Mouse (Mus musculus): Measurements from ENCODE around the gene Msto1. TPM values are rescaled to one million over a fixed set of nuclear protein-coding genes. Genes with fewer than 3 reads are reported as not detected.
"Not testable (repeated sequence)": the region's sequence is repeated elsewhere in the genome, so short reads cannot be mapped to it uniquely, and the experiment has no call there.

Gene Msto1
- 68.9 and 70.8 TPM in 2 replicates for polyA plus RNA-seq (2016; fragmentation: Nextera tagmentation; extraction: Ambion mirVana)

DNA sequence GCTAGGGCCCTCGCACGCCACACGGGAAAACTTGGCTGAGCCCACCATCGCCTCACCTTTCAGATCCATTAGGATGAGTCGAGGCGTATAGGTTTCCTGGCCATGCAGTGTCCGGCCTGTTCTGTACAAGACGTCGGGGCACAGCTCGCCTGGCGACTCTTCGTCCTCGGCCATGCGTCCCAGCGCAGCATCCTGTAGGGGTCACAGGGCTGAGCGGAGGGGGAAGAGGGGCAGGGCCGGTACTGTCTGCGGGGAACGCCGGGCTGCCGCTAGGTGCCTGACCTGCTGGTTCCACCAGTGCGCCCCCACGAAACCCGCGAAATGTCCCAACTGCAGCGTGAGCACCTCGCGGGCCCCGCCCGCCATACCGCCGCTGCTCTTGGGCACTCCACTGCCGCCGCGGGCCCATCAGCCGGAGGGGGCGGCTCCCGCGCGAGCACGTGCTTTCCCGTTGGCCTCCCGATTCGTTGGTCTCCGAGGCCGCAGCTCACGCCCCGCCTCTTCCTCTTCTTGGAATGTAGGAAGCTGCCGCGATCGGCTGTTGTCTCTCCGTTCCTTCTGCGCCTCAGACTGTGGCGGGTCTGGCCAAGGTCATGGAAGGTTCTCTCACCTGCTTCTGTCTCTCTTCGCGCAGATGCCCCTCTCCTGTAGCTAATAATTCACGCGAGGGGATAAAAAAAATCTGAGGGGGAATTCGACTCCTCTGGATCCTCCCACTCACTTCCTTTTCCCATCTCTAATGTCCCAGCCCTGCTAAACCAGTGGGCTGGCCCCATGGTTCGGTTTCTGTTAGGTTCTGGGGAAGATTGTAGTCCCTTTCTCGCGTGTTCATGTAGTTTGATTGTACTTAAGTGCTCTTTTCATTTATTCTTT, at the start of gene Msto1:
Msto1 (minus strand) TSS at position 489 of the 873 bp plus-strand sequence.
- H3K9me3 ChIP-seq (replicated peaks): no peaks in the 10 kb centered on the region
- peak; percentile 93 for DNase-seq (ENCODE audit: low spot score)
- H3K27ac ChIP-seq (replicated peaks): peak within 1 kb of the TSS; percentile 84
- H3K27me3 ChIP-seq (ENCODE audit: low read depth, poor library complexity, severe bottlenecking): no peaks in the 10 kb centered on the region
- under 1% methylated on average over 61 of the region's 62 CpGs for WGBS
- peaks cover 20% of the 10 kb centered on the region for H3K4me1 ChIP-seq
- peaks cover 41% of the 10 kb centered on the region for H3K36me3 ChIP-seq
- peak within 1 kb of the TSS; percentile 63 for H3K4me3 ChIP-seq

DNA sequence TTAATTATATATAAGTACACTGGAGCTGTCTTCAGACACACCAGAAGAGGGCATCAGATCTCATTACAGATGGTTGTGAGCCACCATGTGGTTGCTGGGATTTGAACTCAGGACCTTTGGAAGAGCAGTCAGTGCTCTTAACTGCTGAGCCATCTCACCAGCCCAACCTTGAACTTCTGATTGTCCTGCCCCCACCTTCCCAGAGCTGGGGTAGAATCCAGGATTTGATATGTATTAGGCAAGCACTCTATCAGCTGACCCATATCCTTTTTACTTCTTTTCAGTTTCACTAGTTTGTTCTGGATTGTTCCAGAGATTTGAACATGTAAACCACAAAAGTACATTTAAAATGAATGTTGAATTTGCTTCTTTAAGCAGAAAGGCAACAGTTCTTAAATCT, 49.4 kb upstream of the Msto1 start:
- not testable (repeated sequence) for DNase-seq (ENCODE audit: low spot score); H3K27me3 ChIP-seq (ENCODE audit: low read depth, poor library complexity, severe bottlenecking); H3K4me3 ChIP-seq; H3K27ac ChIP-seq (replicated peaks); H3K4me1 ChIP-seq; H3K9me3 ChIP-seq (replicated peaks)
- H3K36me3 ChIP-seq: peaks cover 21% of the 10 kb centered on the region

DNA sequence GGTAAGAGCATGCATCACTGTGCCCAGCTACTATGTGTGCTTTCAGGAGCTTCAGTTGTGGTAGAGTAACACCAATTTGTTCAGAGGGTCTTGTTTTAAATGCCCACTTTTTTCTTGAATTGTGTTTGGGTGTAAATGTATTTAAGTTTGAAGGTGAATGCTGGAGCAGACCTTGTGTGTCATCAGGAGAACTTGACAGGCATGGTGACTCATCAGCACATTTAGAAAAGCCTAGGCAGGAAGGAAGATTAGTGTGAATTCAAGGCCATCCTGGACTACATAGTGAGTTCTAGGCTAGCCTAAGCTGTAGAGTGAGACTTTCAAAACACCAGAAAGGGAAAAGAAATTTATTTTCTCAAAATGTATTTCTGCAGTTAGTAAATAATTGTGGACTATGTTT, 39.9 kb upstream of the Msto1 start:
- Histone ChIP-seq H3K36me3 (no peaks in the 10 kb centered on the region), H3K27ac (replicated peaks) (no peak overlapping the region), H3K9me3 (replicated peaks) (no peaks in the 10 kb centered on the region), H3K4me1 (peaks cover 25% of the 10 kb centered on the region), H3K27me3 (ENCODE audit: low read depth, poor library complexity, severe bottlenecking) (no peaks in the 10 kb centered on the region), H3K4me3 (no peak overlapping the region)
- DNase-seq (ENCODE audit: low spot score): no peak

DNA sequence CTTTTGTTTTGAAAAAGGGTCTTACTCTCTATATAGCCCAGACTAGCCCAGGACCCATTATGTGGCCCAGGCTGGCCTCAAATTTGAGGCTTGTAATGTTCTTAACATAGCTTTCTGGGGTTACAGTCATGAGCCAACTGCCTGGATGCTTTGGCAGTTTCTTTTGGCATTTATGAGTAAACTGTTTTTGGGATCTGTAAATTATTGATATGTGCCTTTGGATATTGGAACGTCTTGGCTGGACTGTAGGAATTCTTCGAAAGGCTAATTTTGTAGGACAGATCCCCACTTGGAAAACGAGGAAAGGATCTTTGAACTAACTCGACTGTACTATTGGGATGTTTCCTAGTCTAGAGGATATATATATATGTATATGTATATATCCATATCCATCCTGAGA, 39.4 kb upstream of the Msto1 start:
- no peaks in the 10 kb centered on the region for H3K36me3 ChIP-seq
- no peaks in the 10 kb centered on the region for H3K27me3 ChIP-seq (ENCODE audit: low read depth, poor library complexity, severe bottlenecking)
- H3K27ac ChIP-seq (replicated peaks): no peak overlapping the region
- DNase-seq (ENCODE audit: low spot score): no peak
- 84% methylated on average over 4 of the region's 4 CpGs for whole genome bisulfite sequencing
- no peak overlapping the region for H3K4me3 ChIP-seq
- peaks cover 30% of the 10 kb centered on the region for H3K4me1 ChIP-seq
- H3K9me3 ChIP-seq (replicated peaks): no peaks in the 10 kb centered on the region

DNA sequence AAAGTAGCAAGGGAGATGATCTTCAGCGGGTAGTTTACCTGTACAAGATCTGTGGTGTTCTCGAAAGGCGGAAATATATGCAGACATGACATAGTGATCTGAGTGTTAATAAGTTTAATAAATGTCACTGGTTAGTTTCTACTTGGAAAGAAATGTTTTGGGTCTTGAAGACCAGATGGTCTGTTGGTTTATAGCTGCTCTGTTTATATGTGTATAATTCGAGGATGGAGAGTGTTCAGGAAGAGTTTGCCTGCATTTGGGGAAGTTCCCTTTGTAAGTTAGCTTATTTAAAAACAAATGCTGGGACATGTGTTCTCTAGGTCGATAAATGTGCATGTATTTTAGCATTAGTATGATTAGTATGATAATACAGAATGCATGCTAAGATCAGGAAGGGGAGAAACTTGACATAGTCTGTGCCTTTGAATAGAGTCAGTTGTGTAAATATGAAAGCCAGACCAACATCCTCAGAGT, 37.6 kb upstream of the Msto1 start:
- H3K36me3 ChIP-seq: no peaks in the 10 kb centered on the region
- 3% methylated on average over 5 of the region's 5 CpGs for WGBS
- H3K27ac ChIP-seq (replicated peaks): peak overlapping the region; percentile 99
- DNase-seq (ENCODE audit: low spot score): no peak
- H3K4me1 ChIP-seq: peaks cover 35% of the 10 kb centered on the region
- H3K27me3 ChIP-seq (ENCODE audit: low read depth, poor library complexity, severe bottlenecking): no peaks in the 10 kb centered on the region
- H3K4me3 ChIP-seq: peak overlapping the region; percentile 74
- no peaks in the 10 kb centered on the region for H3K9me3 ChIP-seq (replicated peaks)

DNA sequence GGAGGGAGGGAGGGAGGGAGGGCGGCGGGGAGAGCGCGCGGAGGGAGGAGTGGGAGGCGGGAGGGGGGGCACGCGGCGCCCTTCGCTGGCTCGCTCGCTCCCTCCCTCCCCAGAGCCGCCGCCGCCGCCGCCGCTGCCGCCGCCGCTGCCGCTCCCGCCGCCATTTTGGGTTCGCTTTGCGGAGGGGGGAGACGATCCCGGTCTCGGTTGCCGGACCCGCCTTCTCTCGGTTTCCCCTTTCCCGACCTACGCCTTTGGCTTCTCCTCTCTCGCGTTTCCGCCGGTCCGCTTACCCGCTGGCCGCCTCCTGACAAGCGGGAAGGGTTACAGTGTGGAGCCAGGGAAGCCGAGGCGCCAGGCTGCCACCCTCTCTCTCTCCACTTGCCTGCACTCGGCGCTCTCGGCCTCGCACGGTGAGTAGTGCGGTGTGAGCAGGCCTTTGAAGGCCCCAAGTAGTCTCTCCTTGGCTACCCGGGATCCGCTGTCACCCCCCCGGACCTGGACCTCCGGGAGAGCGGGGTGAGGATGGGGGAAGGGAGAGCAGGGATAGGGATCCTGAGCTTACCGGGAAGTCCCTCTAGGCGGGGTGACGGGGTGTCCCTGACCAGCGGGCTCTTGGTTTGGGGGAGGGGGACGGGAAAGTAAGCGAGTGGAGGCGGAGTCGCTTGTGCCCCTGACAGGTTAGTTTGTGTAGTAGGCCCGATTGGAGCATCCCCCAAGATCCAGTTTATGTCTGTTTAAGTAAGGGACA, 37.0 kb upstream of the Msto1 start, which contains the start of the genes Ash1l and Dap3:
Ash1l (plus strand) TSS at position 47 of the 751 bp plus-strand sequence.
Dap3 (minus strand) TSS at position 606 of the 751 bp plus-strand sequence.
- Histone ChIP-seq H3K9me3 (replicated peaks) (no peaks in the 10 kb centered on the region), H3K4me1 (peaks cover 35% of the 10 kb centered on the region), H3K36me3 (no peaks in the 10 kb centered on the region), H3K27ac (replicated peaks) (peak within 1 kb of the TSS; percentile 99), H3K4me3 (peak within 1 kb of the TSS; percentile 74), H3K27me3 (ENCODE audit: low read depth, poor library complexity, severe bottlenecking) (no peaks in the 10 kb centered on the region)
- under 1% methylated on average over 40 of the region's 64 CpGs for WGBS
- DNase-seq (ENCODE audit: low spot score): peak; percentile 87

DNA sequence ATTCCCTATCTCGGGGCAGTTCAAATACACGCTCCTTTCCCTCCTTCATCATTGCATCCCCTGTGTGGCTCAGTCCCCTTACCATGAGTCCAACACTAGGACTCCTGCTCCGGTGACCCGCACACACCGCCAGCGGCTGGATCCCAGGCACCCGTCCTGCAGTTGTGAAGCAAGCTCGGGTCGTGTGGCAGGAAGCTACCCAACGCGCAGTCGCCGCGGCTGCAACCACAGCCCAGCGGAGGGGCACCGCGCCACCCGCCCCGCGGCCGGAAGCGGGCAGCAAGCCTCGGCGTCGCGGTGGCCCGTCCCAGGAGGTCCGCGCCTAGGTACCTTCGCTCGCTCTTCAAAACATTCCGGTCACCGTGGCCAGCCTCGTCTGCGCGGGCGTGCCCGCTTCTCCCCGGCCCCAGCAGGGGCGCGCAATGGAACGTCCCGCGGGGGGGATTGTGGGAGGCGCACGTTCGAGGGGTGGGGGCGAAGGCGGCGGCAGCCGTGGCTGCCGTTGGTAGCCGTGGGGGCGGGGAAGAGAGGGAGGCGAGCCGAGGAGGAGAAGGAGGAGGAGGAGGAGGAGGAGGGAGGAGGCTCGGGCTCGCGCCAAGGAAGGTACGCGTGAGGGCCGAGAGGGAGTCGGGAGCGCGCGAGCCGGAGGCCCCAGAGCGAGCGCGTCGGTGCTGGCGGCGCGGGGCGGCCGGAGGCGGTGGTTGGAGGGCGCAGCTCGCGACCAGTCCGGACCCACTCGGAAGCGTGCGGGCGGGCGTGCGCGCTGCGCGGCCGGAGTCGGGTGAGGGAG, 36.2 kb upstream of the Msto1 start:
- Histone ChIP-seq H3K27ac (replicated peaks) (peak overlapping the region; percentile 99), H3K4me1 (peaks cover 35% of the 10 kb centered on the region), H3K4me3 (peak overlapping the region; percentile 74), H3K36me3 (no peaks in the 10 kb centered on the region), H3K9me3 (replicated peaks) (no peaks in the 10 kb centered on the region), H3K27me3 (ENCODE audit: low read depth, poor library complexity, severe bottlenecking) (no peaks in the 10 kb centered on the region)
- DNase-seq (ENCODE audit: low spot score): peak; percentile 95
- WGBS: under 1% methylated on average over 64 of the region's 92 CpGs

DNA sequence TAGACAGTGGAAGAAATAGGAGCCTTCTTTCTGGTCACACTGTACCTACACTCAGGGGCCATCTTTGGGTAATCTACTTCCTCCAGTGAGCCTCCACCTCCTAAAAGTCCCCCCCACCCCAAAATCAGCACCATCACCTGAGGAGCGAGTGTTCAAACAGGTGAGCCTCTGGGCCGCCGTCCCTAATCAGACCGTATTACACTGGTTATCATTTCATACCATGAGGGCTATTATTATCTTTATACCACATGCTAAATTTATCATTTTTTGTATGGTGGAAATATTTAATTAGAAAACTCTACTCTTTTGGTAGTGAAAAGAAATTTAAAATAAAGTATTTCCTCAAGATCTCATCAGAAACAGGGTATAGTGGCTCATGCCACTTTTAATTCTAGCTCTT, 30.3 kb upstream of the Msto1 start:
- 96% methylated on average over 4 of the region's 4 CpGs for WGBS
- H3K27ac ChIP-seq (replicated peaks): no peak overlapping the region
- DNase-seq (ENCODE audit: low spot score): no peak
- H3K4me3 ChIP-seq: no peak overlapping the region
- H3K9me3 ChIP-seq (replicated peaks): no peaks in the 10 kb centered on the region
- no peaks in the 10 kb centered on the region for H3K27me3 ChIP-seq (ENCODE audit: low read depth, poor library complexity, severe bottlenecking)
- H3K4me1 ChIP-seq: peaks cover 13% of the 10 kb centered on the region
- H3K36me3 ChIP-seq: peaks cover 34% of the 10 kb centered on the region

DNA sequence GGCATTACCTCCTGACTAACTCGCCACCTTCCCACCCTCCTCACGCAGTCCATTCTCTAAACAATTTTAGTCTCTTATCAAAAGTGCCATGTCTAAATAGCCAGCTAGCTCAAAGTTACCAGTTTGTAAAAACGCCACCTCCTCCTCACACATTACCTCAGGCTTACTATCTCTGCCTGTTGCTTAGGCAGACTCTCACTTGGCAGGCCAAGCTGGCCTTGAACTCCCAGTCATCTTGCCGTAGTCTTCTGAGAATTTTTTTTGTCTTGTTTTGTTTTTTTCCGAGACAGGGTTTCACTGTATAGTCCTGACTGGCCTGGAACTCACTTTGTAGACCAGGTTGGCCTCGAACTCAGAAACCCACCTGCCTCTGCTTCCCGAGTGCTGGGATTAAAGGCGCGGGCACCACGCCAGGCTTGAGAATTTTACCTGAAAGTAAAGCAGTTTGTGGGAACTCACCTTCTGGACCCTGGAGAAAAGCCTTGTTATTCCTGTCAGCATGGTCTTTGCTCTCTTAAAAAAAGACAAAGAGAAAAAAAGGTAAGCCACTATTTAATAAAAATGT, 28.6 kb upstream of the Msto1 start:
- DNase-seq (ENCODE audit: low spot score): no peak
- H3K27ac ChIP-seq (replicated peaks): no peak overlapping the region
- H3K36me3 ChIP-seq: peaks cover 51% of the 10 kb centered on the region
- WGBS: 94% methylated on average over 10 of the region's 10 CpGs
- H3K4me3 ChIP-seq: no peak overlapping the region
- H3K4me1 ChIP-seq: no peaks in the 10 kb centered on the region
- H3K27me3 ChIP-seq (ENCODE audit: low read depth, poor library complexity, severe bottlenecking): no peaks in the 10 kb centered on the region
- H3K9me3 ChIP-seq (replicated peaks): no peaks in the 10 kb centered on the region

DNA sequence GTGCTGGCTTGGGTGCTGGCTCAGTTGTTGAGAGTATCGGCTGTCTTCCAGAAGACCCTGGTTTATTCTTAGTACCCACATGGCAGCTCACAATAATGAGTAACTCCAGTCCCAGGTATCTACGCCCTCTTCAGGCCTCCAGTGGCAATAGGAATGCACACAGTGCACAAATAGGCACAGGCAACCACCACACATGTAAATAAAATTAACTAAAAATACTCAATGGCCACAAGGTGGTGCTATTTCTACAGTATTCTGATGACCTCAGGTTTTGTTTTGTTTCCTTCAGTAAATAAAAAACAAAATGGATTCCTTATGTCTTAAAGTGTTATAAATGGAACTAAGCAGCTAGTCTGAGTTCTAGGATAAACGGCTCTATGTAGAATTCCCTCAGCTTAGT, 25.9 kb upstream of the Msto1 start:
- no peak overlapping the region for H3K4me3 ChIP-seq
- 81% methylated on average over 3 of the region's 3 CpGs for WGBS
- no peak for DNase-seq (ENCODE audit: low spot score)
- H3K27ac ChIP-seq (replicated peaks): no peak overlapping the region
- no peaks in the 10 kb centered on the region for H3K9me3 ChIP-seq (replicated peaks)
- no peaks in the 10 kb centered on the region for H3K27me3 ChIP-seq (ENCODE audit: low read depth, poor library complexity, severe bottlenecking)
- peaks cover 76% of the 10 kb centered on the region for H3K36me3 ChIP-seq
- H3K4me1 ChIP-seq: no peaks in the 10 kb centered on the region

DNA sequence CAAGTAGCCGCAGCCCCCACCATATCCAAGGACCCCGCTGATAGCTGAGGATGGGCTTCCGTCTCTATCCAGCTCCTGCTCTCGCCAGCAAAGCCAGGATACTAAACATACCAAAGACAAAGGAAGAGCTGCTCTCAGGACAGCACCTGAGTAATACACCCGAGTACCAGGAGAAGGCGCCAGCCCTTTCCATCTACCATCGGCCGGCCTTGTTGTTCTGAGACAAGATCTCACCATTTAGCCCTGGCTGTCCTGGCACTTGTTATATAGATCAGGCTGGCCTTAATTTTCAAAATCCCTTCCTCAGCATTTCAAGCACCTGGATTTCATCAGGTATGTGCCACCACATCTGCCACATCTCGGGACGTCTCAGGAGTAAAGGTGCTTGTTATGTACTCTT, 25.3 kb upstream of the Msto1 start:
- Histone ChIP-seq H3K27ac (replicated peaks) (no peak overlapping the region), H3K4me3 (no peak overlapping the region)
- WGBS: 94% methylated on average over 10 of the region's 10 CpGs

DNA sequence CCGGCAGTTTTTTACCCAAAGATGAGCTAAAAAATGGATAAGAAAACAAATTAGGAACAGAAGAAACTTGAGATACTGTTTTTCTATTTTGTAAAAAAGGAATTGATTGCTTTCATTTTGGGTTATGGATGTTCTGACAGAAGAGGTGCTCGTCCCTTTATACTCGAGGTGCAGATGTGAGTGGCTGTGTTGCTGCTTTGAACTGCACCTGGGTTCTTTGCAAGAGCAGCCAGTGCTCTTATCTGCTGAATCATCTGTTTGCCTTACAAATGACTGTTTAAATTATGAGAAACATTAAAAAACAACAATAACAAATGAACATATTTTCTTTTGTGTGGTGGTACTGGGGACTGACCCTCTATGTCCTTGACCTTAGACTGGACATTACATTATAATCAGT, 15.7 kb upstream of the Msto1 start:
- Histone ChIP-seq H3K4me1 (no peaks in the 10 kb centered on the region), H3K9me3 (replicated peaks) (no peaks in the 10 kb centered on the region), H3K27me3 (ENCODE audit: low read depth, poor library complexity, severe bottlenecking) (no peaks in the 10 kb centered on the region), H3K27ac (replicated peaks) (no peak overlapping the region), H3K4me3 (no peak overlapping the region), H3K36me3 (peaks cover 100% of the 10 kb centered on the region)
- WGBS: 93% methylated on average over 3 of the region's 3 CpGs
- no peak for DNase-seq (ENCODE audit: low spot score)

More for the DNA sequence above, 25.3 kb upstream of the Msto1 start:
- Histone ChIP-seq H3K9me3 (replicated peaks) (no peaks in the 10 kb centered on the region), H3K27me3 (ENCODE audit: low read depth, poor library complexity, severe bottlenecking) (no peaks in the 10 kb centered on the region), H3K4me1 (no peaks in the 10 kb centered on the region), H3K36me3 (peaks cover 83% of the 10 kb centered on the region)
- no peak for DNase-seq (ENCODE audit: low spot score)
